Mouse (Mus musculus) hindbrain, embryonic 12.5 days (tissue): ENCODE measurements around the gene Tcl1b3. TPM values are rescaled to one million over a fixed set of nuclear protein-coding genes. Genes with fewer than 3 reads are reported as not detected.

Source experiments
- polyA plus RNA-seq: library from polyadenylated mRNA; unstranded; fragments of >200 nt; fragmentation: Nextera tagmentation; extraction: Ambion mirVana; gene quantifications from 2 replicates; pipeline ENCODE4 v1.2.1, GENCODE M21; 2016

Gene Tcl1b3
- polyA plus RNA-seq, 1 experiment from 2014 or later = not detected

Other genes starting within 250 kb of the Tcl1b3 start
- gene Syne3, start 181.2 kb upstream of the Tcl1b3 start, polyA plus RNA-seq = 0.21 and 0.47 TPM in 2 replicates
- 149 and 157 TPM in 2 replicates for gene Glrx5, start 158.4 kb upstream of the Tcl1b3 start, polyA plus RNA-seq
- gene Tcl1b2, start 45.0 kb upstream of the Tcl1b3 start, polyA plus RNA-seq = not detected in 2 replicates
- not detected in 2 replicates for gene Tcl1b1, start 31.4 kb upstream of the Tcl1b3 start, polyA plus RNA-seq
- gene Tcl1b5, start 14.7 kb upstream of the Tcl1b3 start, polyA plus RNA-seq = not detected in 2 replicates
- gene Tcl1b4, start 10.9 kb downstream of the Tcl1b3 start, polyA plus RNA-seq = not detected in 2 replicates
- gene Tcl1, start 31.8 kb downstream of the Tcl1b3 start, polyA plus RNA-seq = not detected in 2 replicates
- gene Tunar, start 142.8 kb downstream of the Tcl1b3 start, polyA plus RNA-seq = 3.1 and 3.9 TPM in 2 replicates